Mouse (Mus musculus) adrenal gland, adult 18-20 months (tissue): ENCODE data around the gene Gm20767. TPM values are rescaled to one million over a fixed set of nuclear protein-coding genes. Genes with fewer than 3 reads are reported as not detected.
A peak's percentile ranks its signal among the peaks of the same experiment; 100 is the strongest.
"Not testable (repeated sequence)": the region's sequence is repeated elsewhere in the genome, so short reads cannot be mapped to it uniquely, and the experiment has no call there.

Experiments
- DNase-seq, 2 experiments: peaks; one replicate each; pipeline ENCODE4 v3.0.0; 2021 to 2022; ENCODE audit warnings: low spot score in 2 of 2
- long read RNA-seq, 2 experiments: library from polyadenylated mRNA; stranded (forward); transcript quantifications; one replicate each; pipeline ENCODE4 v2.0.0; 2021
- total RNA-seq, 2 experiments: library from RNA; stranded (reverse); gene quantifications; 1 replicate in 1 of 2; 2 replicates in 1 of 2; pipeline ENCODE4 v1.2.3; 2021

Gm20767 gene
- not detected for total RNA-seq
- long read RNA-seq, experiment 1 = 0 reads
- long read RNA-seq, experiment 2 = 0 reads

GRCm38 (mm10) chr13:120139946-120140345 lies at the start of gene Gm20767:
Gene Gm20767 (plus strand): TSS chr13:120140246.
- not testable (repeated sequence) for DNase-seq

DNA sequence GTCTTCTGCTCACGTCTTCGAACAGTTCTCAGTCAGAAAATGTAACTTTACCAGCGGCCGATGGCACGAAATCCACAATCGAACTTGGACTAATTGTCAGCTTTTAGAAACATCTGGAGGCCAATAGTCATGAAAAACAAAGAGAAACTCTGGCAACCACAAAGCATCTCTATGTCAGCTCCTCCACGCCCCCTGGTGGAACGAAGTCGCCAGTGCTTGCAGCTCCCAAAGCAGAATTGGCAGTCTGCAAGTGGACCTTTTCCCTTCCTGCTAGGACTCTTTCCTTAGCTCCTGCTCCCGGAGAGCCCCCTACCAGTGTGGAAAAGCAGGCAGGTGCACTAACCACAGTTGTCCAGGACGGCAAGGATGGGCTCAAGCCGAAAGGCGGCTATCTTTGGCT lies 47.1 kb upstream of the Gm20767 start:
- DNase-seq = not testable (repeated sequence)

DNA sequence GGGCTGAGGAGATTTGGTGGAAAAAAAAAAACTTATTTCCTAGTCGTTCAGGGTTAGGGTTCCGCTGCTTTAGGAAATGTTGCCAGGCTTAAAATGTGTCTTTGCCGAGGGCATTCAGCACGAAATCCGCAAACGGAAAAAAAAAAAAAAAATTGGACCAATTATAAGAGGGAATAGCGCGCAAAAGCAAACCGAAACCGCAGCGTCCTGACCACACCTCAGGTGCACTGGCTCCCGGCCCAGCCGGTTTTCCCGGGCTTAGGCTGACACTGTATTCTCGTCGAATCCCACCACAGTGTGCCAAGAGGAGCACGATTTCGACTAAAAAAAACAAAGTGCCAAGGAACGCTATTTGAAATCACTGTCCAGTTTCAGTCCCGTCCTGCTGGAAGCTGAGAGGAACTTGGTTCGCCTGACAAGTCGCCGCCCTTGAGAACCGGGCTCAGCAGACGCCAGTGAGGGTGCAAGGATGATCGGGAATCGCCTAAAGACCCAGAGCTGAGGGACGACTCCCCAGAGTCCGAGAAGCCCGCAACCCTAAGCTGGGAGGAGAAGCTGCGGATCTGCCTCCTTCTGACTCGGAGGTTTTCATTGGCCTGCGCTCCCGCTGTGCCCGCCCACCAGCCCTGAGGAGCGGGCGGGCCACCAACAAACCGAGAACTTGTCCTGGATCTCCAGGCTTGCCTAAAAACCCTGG lies 43.7 kb upstream of the Gm20767 start:
- not testable (repeated sequence) for DNase-seq

- not testable (repeated sequence) for DNase-seq
These were observed 43.1 kb upstream of the Gm20767 start for GRCm38 (mm10) chr13:120096938-120097256.

DNA sequence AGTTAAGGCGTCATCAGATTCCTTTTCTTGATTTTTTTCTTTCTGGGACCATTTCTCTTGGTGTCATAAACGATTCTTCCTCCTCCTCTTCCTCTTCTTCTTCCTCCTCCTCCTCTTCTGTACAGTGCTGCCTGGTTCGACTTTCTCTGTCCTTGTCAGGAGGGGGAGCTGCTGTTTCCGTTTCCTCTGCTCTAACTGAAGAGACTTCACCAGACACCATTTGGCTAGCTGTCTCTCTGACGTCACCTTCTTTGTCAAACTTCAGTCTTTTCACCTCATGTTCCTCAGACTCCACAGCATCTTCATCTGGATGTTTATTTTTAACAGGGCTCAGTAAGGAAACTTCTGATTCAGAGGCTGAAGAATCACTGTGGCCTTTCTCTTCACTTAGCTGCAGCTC lies 40.7 kb upstream of the Gm20767 start:
- not testable (repeated sequence) for DNase-seq

- DNase-seq = not testable (repeated sequence)
These were observed 33.5 kb upstream of the Gm20767 start for GRCm38 (mm10) chr13:120106504-120106903.

- not testable (repeated sequence) for DNase-seq
These were observed 33.0 kb upstream of the Gm20767 start for GRCm38 (mm10) chr13:120107000-120107399.

DNA sequence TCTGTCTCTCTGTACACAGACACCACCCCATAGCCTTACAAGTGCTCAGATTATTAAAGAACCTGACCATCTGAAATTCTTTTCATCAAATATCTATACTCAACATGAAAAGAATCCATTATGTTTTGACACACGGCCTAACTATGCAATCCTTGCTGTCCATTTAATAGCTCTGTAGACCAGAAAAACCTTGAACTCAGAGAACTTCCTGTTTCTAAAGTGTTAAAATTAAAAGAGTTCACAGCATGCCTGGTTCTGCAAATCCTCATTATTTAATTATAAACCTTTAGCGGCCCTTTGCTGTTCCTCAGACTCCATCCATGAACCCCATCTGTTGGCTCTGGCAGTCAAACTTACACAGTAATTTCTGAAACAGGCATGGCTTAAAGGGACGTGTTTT lies 2.3 kb downstream of the Gm20767 start:
- DNase-seq = not testable (repeated sequence)

DNA sequence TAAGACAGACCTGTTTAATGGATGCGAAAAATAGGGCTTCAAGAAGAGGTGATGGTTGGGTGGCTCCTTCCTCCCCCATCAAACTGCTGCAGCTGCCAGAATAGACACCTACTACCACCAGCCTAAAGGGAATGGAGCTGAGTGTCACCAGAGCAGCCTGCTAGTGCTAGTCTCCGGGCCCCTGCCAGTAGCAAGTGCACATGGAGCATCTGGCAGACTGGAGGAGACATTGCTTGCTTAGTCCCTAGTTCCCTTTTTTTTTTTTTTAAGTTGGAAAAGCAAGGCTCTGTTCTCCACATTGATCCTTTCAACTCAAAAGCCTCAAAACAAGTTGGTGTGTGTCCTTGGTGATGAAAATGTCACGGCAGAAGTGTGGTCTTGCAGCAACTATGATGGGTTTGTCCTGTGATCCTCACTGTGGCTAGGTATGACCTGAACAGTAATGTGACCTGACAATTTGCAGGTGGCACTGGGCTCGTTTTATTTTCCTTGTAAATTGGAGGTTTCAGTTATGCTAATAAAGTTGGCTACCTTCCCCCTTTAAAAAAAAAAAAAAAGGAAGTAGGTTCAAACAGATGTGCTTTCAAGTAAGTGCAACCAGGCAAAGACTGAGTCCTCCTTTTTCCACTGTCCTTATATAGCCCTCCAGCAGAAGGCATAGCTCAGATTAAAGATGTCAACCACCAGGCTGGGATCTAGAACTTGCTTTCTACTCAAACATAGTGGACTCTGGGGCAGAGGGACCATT lies 9.8 kb downstream of the Gm20767 start:
- not testable (repeated sequence) for DNase-seq

DNA sequence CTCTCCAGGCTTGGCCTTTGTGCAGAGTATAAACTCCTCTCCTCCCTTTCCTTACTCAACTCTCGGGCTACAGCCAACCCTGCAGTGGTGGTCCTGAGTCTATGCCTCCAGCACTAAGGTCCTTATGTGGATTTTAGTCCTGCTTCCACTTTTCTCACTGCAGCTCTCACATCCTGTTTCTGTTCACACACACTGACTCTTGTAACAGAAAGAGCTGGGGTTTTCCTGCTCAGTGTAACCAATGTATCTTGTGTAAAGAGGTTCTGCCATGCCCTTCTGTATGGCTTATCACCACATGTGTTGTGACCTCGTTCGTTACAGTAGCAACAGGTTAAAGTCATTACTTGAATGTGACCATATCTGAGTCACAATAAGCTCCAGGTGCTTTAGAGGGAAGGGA lies 10.5 kb downstream of the Gm20767 start:
- not testable (repeated sequence) for DNase-seq

GRCm38 (mm10) chr13:120168301-120168700 lies 28.3 kb downstream of the Gm20767 start:
- DNase-seq = peak in 1 of 2 experiments; percentile 21

DNA sequence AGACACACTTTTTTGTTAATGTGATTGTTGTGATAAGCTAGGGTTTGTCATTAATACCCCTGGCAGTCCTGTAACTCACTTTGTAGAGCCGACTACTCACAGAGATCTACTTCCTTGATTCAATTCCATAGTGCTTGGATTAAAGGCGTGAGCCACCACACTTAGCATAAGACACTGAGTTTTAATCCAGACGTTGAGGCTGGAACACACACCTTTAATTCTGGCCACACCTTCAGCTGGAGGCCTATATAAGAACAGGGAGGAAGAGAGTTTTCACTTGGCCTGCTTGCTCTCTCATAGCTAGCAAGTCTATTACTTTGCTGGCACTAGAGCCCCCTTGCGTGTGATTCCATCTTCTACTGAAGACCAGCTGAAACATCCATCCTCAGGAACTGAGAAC lies 32.1 kb downstream of the Gm20767 start, which contains the start of gene Gm21818:
Gene Gm21818 (plus strand): TSS at position 301 of the 400 bp plus-strand sequence.
- DNase-seq = not testable (repeated sequence)

GRCm38 (mm10) chr13:120196189-120196821 lies 56.3 kb downstream of the Gm20767 start:
- DNase-seq = not testable (repeated sequence)

Other genes with a start within 250 kb of the Gm20767 start
- gene Tcstv1, start 245.5 kb upstream of the Gm20767 start, total RNA-seq = not detected
- not detected for gene Gm21761, start 211.0 kb upstream of the Gm20767 start, total RNA-seq
- gene B020031M17Rik, start 189.4 kb upstream of the Gm20767 start, total RNA-seq = not detected
- not detected for gene Gm36079, start 113.2 kb upstream of the Gm20767 start, total RNA-seq
- under 1 TPM in 1 of 2 experiments, not detected in 1; 0.58 TPM for gene Gm21188, start 88.1 kb upstream of the Gm20767 start, total RNA-seq
- gene Gm21818, start 32.2 kb downstream of the Gm20767 start, total RNA-seq = not detected
- not detected for gene Gm21762, start 75.7 kb downstream of the Gm20767 start, total RNA-seq
- not detected for gene Gm21731, start 98.9 kb downstream of the Gm20767 start, total RNA-seq
- not detected for gene AF067061, start 122.9 kb downstream of the Gm20767 start, total RNA-seq
- gene BC147527, start 160.1 kb downstream of the Gm20767 start, total RNA-seq = under 1 TPM in 1 of 2 experiments, not detected in 1; 0.35 TPM
- not detected for gene Tcstv3, start 176.6 kb downstream of the Gm20767 start, total RNA-seq